Mouse (Mus musculus) monocyte, adult 5-6 weeks (primary cell): ENCODE data around the gene Mrc2. TPM values are rescaled to one million over a fixed set of nuclear protein-coding genes. Genes with fewer than 3 reads are reported as not detected.

ENCODE experiments used
- ATAC-seq: fragments of 153-309, 156-312 bp; replicated peaks from 2 replicates; pipeline ENCODE4 v1.8.0; 2017; ENCODE audit warnings: mild to moderate bottlenecking; ENCODE audit not compliant: low TSS enrichment, insufficient number of reproducible peaks, severe bottlenecking, poor library complexity, low FRiP score
- total RNA-seq: library from RNA; stranded (forward); fragments of 200-1000, 200-491, 200-594 nt; gene quantifications from 3 replicates; pipeline ENCODE4 v1.2.3, GENCODE M21; 2017

Gene Mrc2
- total RNA-seq, 1 experiment from 2014 or later, result 0.38 TPM

- no peak for ATAC-seq
These were observed 46.4 kb downstream of the Mrc2 start for GRCm38 (mm10) chr11:105338596-105339390.

DNA sequence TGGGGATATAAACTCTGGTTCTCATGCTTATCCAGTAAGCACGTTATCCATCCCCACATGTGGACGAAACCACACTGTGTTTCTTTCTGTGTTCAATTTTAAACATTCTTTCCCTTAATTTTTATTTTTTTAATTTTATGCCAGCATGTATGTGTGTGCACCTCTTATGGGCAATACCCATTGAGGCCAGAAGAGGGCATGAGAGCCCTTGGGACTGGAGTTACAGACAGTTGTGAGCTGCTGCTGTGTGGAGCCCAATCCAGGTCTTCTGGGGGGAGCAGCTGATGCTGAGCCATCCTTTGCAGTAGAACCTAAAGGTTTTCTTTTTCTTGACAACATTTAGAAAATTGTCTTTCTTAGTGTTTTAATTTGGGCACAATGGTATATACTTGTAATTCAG lies 52.8 kb downstream of the Mrc2 start:
- no peak for ATAC-seq

DNA sequence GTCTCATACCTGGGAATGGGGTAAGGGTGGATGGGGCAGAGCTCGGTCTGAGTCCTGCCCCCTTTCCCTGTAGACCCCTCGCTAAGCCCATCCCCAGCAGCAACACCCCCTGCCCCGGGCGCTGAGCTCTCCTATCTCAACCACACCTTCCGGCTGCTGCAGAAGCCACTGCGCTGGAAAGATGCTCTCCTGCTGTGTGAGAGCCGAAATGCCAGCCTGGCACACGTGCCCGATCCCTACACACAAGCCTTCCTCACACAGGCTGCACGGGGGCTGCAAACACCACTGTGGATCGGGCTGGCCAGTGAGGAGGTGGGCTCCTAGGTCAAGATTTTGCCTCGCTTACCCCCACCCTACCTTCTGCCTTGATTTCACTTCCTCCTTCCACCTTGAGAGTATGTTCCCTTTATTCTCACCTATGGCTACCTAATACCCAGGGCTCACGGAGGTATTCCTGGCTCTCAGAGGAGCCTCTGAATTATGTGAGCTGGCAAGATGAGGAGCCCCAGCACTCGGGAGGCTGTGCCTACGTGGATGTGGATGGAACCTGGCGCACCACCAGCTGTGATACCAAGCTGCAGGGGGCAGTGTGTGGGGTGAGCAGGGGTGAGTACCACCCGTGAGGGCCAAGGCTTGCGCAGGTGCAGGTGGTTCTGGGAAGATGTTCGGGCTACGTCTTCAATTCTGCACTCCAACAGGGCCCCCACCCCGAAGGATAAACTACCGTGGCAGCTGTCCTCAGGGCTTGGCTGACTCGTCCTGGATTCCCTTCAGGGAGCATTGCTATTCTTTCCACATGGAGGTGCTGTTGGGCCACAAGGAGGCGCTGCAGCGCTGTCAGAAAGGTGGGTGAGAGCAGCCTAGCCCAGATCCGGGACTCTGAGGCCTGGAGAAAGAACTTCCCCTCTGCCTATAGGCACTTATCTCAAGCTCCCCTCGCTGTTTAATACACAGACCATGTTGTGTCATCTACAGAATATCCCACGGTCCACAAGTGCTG lies 55.0 kb downstream of the Mrc2 start:
- ATAC-seq, result no peak

- ATAC-seq, result no peak
These were observed 56.1 kb downstream of the Mrc2 start for GRCm38 (mm10) chr11:105348495-105348982.

GRCm38 (mm10) chr11:105349780-105350324 lies 57.4 kb downstream of the Mrc2 start:
- no peak for ATAC-seq

- ATAC-seq, result no peak
These were observed 58.2 kb downstream of the Mrc2 start for GRCm38 (mm10) chr11:105350643-105351042.

DNA sequence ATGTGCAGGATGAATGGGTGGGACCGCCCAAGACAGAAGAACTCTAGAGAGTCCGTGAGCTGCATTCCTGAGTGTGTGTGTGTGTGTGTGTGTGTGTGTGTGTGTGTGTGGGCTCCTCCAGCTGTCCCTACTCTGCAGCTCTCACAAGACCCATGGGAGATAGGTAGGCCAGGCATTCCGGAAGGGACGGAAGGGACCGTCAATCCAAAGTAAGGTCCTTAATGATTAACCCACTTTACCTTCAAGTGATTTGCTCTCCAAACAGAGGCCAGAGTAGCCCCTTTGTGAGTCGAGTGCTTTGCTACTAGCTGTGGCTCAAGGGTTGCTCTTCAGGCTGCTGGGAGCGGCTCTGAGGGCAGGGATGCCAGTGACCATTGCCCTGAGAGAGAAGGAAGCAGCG lies 59.7 kb downstream of the Mrc2 start:
- no peak for ATAC-seq

DNA sequence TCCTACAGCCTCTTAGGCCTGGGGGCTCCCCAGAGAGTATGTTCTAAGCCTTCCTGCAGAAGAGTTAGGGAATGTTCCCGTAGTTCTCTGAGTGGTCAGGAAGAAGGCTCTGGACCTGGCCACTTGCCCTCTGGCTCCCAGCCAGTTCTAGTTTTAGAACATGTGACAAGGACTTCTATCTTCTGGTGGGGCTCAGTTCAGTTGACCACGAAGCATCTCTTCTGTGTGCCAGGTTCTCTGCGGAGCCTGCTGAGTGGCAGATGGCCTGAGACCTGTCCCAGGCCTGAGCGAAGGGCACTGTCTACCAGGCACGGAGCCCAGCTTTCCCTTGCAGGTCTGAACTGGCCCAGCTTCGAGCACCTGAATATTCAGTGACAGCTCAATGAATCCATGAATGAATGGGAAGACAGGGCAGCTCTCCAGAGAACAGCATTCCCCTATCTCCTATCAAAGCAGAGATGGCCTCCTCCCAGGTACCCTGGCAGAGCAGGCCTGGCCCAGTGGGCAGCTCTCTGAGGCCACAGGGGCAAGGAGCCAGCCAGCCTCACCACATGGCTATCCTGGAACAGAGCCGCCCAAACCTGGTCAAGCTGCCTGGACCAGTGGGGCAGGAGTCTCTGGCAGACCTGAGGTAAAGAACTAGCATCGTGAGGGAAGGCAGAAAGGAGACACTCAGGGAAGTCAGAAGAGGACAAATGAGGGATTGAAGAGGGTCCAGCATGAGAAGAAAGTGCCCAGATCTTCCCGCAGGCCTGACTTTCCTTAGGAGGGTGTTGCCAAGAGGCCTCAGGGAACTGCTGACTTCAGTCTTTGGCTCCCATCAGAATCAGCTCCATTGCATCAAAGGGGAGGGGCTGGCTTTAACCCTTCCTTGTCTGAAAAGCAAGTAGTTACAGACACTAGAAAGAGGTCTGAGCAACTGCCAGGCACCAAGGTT lies 60.8 kb downstream of the Mrc2 start:
- no peak for ATAC-seq

- no peak for ATAC-seq
These were observed 61.4 kb downstream of the Mrc2 start for GRCm38 (mm10) chr11:105353891-105354280.

DNA sequence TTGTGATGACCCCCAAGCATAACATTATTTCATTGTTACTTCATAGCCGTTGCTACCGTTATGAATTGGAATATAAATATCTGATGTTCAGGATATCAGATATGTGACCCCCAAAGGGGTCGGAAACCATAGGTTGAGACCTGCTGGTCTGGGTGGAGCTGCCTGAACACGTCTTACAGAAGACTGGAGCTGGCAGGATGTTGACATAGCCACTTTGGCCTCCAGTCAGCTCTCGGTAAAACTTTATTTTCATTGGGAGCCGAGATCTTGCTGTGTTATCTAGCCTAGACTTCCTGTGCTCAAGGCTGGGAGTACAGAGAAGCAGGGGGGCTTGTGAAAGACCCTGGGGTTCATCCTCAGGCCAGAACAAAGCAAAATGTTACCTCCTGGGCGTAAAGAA lies 63.9 kb downstream of the Mrc2 start:
- no peak for ATAC-seq

DNA sequence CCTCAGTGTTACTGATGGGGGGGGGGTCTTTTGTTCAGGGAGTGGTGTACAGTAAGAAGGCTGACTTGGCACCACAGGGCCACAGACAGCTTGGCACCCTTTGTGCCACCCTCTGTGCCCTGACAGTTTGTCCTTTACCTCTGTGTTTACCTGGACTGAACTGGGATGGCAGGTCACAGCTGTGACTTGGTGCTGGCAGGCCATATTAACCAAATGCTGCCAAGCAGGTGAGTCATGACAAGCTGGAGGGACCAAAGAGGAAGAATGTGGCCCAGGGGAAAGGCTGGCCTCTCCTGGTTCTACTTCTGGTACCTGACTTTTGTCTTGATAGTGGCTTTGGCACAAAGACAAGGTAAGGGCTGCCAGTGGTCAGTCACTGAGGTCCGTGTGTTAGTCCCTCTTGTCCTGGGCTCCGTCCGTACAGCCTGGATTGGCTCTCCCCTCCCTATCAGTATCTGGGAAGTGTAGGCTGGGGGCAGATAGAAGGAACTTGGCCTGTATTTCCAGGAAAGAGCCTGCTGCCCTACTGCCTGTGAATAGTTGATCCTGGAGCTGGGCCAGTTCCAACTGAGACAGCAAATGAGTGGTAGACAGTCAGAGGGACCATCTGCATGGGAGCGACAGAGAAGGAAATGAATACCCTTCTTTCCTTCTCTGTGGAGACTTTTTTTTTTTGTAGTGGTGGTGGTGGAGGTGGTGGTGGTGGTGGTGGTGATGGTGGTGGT lies 69.8 kb downstream of the Mrc2 start:
- ATAC-seq, result no peak

DNA sequence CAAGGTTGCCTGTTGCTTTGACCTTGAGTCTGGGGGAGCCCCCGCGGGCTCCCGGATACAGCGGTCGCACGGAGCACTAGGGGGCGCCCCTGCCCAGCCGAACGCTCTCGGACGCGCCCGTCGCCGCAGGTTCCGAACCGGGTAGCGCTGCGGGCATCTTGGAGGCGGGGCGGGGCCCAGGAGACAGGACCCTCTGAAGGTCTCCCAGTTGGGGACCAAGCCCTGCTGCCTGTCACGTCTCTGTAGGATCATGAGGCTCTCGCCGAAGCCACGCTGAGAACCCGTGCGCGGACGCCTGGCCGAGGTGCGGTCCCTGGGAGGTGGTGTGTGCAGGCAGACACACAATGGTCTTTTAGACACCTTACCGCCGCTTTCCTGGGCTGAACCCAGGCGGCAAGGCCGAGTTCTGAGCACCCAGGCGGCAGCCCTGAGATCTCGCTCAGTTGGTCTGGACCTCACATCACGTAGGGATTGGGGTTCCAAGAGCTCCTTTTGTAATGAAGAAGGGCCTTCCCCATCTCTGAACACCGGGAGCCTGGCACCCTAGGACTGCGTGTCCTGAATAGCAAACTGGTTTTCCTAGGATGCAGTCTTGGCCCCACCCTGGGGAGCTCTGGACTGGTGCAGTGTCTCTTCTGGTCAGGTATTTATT lies 70.6 kb downstream of the Mrc2 start:
- ATAC-seq, result 0 out of 2 replicates have a peak, but pooled peaks have one; percentile 33

DNA sequence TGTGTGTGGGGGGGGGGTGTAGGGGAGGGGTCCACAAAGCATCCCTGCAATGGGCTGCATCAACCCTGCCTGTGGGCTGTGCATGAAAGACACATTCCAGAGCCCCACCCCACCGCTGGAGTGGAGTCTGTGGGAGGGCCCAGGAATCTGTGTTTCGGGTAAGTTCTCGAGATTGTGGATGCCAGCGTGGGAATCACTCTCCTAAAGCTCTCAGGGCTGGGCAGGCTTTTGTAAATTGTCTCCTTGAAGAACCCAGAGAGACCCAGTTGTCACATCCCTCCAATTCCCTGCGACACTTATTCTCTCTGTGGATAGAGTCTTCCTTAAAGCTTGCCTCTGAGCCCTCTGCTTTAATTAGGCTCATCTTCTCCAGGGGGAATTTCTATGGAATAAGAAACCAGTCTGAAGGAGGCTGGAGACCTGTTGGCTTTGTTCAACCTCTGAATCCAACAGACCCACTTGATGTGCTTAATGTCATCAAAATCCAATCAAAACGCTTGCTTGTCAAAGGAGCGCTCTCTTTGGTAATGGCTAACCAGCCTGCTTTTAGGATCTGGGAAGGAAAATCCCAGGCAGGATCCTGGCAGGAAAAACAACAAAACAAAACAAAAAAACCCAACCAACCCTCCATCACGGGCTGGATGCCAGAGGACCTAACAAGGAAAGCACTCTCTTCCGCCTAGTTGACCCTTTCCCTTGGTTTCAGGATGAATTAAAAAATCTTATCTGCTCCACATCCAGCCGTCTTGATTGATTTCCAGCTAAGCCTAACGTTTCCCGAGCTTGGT lies 71.3 kb downstream of the Mrc2 start:
- ATAC-seq, result no peak

- ATAC-seq, result no peak
These were observed 72.1 kb downstream of the Mrc2 start for GRCm38 (mm10) chr11:105364386-105365065.

DNA sequence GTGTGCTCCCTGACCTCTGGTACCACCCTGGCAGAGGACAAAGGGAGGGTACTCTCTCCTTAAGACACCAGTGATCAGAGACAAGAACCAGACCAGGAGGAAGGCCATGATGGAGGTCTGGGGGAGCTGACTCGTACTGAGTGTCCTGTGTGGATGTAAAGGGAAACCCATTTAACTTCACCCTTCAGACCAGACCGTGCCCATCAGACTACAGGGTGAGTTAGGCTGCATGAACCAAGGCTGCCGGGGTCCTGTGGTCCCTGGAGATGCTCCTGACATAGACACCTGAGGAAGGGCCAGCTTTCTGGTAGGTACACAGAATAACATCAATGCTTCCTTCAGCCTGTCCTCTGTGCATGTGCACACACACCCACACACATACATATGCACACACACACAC lies 73.2 kb downstream of the Mrc2 start:
- no peak for ATAC-seq

GRCm38 (mm10) chr11:105366051-105366450 lies 73.6 kb downstream of the Mrc2 start:
- ATAC-seq, result no peak
